Mouse (Mus musculus) intestine, embryonic 16.5 days (tissue): Measurements from ENCODE around the gene Xylt2. TPM values are rescaled to one million over a fixed set of nuclear protein-coding genes. Genes with fewer than 3 reads are reported as not detected.
"Not testable (repeated sequence)": the region's sequence is repeated elsewhere in the genome, so short reads cannot be mapped to it uniquely, and the experiment has no call there.

ENCODE experiments used
- ATAC-seq: fragments of 200-750 bp; cut with Nextera tagmentation; 2 replicates; pipeline ENCODE4 v1.8.0; 2017; ENCODE audit warnings: moderate TSS enrichment, moderate library complexity
- H3K27ac ChIP-seq: fragments of 300-500 bp; sonication (generic); 2 replicates; pipeline ENCODE4 v1.5.1; 2014; ENCODE audit warnings: mild to moderate bottlenecking, low read length
- H3K27me3 ChIP-seq: fragments of 300-500 bp; sonication (generic); replicated peaks from 2 replicates; pipeline ENCODE4 v1.6.1; 2014; ENCODE audit warnings: low read length, control low read depth, mixed read lengths; ENCODE audit not compliant: control insufficient read depth, insufficient read depth
- H3K36me3 ChIP-seq: fragments of 300-500 bp; sonication (generic); 2 replicates; pipeline ENCODE4 v1.6.1; 2014; ENCODE audit warnings: low read length, control low read depth; ENCODE audit not compliant: control insufficient read depth, insufficient read depth
- H3K4me1 ChIP-seq: fragments of 300-500 bp; sonication (generic); 2 replicates; pipeline ENCODE4 v1.6.1; 2014; ENCODE audit warnings: low read length, control low read depth, mixed read lengths; ENCODE audit not compliant: control insufficient read depth, insufficient read depth
- H3K4me2 ChIP-seq: fragments of 300-500 bp; sonication (generic); 2 replicates; pipeline ENCODE4 v1.6.1; 2014; ENCODE audit warnings: low read depth, low read length, control low read depth
- H3K4me3 ChIP-seq: fragments of 300-500 bp; sonication (generic); 2 replicates; pipeline ENCODE4 v1.5.1; 2014; ENCODE audit warnings: mild to moderate bottlenecking, low read length
- H3K9ac ChIP-seq: fragments of 300-500 bp; sonication (generic); 2 replicates; pipeline ENCODE4 v1.6.1; 2014; ENCODE audit warnings: low read depth, low read length
- H3K9me3 ChIP-seq: fragments of 300-500 bp; sonication (generic); 2 replicates; pipeline ENCODE4 v1.6.1; 2016; ENCODE audit warnings: low read length, control low read depth; ENCODE audit not compliant: control insufficient read depth
- WGBS: fragments of 180-500 bp; shearing (Covaris S2); extraction: QIAGEN DNeasy Blood & Tissue Kit; methylation state at CpG from one replicate; pipeline ENCODE4 v1.1.7; 2014; 5-methylcytosine and 5-hydroxymethylcytosine counted together
- polyA plus RNA-seq: library from polyadenylated mRNA; unstranded; fragments of >200 nt; fragmentation: Nextera tagmentation; extraction: Ambion mirVana; gene quantifications from 2 replicates; pipeline ENCODE4 v1.2.1, GENCODE M21; 2015

Xylt2 gene
- polyA plus RNA-seq, 1 experiment from 2014 or later, result 11.3 TPM

DNA sequence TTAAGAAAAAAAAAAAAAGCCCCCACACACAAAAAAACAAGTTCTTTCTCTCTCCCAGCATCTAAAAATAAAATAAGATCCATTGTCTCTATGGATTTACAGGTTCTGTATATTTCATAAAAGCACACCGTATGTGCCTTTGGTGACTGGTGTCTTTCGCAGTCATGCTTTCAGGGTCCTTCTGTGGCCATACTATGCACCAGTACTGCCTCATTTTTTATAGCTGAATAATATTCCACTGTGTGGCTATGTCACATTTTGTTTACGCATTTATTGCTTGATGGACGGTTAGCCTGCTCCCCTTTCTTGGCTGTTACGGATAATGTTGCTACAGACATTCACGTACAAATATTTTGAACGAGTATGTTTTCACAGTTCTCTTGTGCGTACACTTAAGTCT, 24.3 kb downstream of the Xylt2 start:
- no peaks in the 10 kb centered on the region for H3K4me1 ChIP-seq
- ATAC-seq, result no peak
- peak overlapping the region; percentile 65 for H3K4me3 ChIP-seq
- H3K9me3 ChIP-seq, result no peaks in the 10 kb centered on the region
- no peaks in the 10 kb centered on the region; the same call in 1 of the 2 replicates for H3K36me3 ChIP-seq
- H3K27me3 ChIP-seq, result no peaks in the 10 kb centered on the region
- no peak overlapping the region for H3K27ac ChIP-seq
- H3K9ac ChIP-seq, result peak overlapping the region; percentile 81; the same call in 1 of the 2 replicates
- peak overlapping the region; percentile 61 for H3K4me2 ChIP-seq
- 40% methylated on average over 8 of the region's 8 CpGs for WGBS

DNA sequence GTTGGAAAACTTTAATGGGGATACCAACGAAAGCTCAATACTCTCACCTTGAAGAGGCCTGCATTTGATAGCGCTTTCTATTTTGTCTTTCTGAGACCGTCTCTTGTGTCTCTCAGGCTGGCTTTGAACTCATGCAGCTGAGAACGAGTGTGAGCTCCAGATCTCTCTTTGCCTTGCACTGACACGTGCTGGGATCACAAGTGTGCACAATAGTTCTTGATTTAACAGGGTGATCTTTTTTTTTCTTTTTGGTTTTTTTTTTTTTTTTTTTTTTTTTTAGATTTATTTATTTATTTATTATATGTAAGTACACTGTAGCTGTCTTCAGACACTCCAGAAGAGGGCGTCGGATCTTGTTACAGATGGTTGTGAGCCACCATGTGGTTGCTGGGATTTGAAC, 26.1 kb downstream of the Xylt2 start:
- not testable (repeated sequence) for H3K4me2 ChIP-seq, ATAC-seq, H3K4me1 ChIP-seq, H3K27me3 ChIP-seq, H3K27ac ChIP-seq, H3K9me3 ChIP-seq, H3K9ac ChIP-seq, H3K36me3 ChIP-seq, H3K4me3 ChIP-seq
- WGBS, result 96% methylated on average over 5 of the region's 7 CpGs

DNA sequence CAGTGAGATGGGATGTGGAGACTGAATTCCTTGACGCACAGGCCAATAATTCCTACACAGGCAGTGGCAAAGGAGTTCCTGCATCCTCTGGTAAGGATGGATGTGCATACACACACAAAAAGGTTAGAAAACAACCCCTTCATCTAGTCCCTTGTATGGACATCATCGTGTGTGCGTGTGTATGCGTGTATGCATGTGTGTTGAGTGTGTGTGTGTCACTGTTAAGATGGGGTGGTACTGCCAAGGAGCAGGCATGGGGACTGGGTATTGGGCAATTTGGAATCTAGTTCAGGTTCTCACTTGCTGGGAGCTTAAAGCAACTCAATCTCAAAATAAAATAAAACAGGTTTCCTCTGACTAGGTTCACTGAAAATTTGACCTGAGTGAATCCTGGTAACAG, 30.9 kb downstream of the Xylt2 start:
- Histone ChIP-seq H3K4me1 (no peaks in the 10 kb centered on the region), H3K27ac (no peak overlapping the region), H3K36me3 (peaks cover 25% of the 10 kb centered on the region), H3K27me3 (no peaks in the 10 kb centered on the region), H3K9me3 (no peaks in the 10 kb centered on the region), H3K4me2 (no peak overlapping the region), H3K4me3 (no peak overlapping the region), H3K9ac (no peak overlapping the region)
- 96% methylated on average over 4 of the region's 4 CpGs for WGBS
- ATAC-seq, result no peak

DNA sequence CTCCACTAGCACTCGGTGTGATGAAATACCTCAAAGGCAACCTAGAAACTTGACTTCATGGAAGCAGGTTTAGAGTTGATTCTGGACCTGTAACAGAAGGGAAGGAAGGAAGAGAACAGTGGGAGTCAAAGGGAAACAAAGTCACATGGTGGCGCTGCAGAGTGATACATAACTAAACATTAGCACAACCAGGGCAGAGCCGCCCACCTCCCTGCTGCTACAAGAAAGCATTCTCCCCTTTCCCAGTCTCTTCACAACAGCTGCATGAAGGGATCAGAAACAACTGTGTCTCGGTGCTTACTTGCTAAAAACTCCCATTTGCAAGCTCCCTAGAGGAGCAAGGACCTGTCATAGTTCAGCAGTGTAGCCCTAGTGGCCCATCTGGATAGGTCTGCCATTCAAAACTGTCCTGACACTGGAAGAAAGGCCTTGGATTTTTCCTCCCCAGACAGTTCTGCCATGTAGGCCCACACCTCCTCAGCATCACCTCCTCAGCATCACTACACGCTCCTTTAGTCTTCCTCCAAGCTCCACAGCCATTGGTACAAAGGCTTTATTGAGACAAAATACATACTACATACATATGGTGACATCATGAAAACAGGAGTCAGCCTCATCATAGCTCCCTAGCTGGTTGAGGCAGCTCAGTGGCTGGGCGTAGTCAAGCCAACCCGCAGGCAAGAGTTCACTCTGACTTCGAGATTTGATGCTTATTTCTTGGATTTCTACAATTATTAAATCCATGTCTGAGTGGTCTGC, 32.7 kb downstream of the Xylt2 start:
- H3K36me3 ChIP-seq, result peaks cover 33% of the 10 kb centered on the region
- H3K4me1 ChIP-seq, result no peaks in the 10 kb centered on the region
- H3K4me3 ChIP-seq, result no peak overlapping the region

DNA sequence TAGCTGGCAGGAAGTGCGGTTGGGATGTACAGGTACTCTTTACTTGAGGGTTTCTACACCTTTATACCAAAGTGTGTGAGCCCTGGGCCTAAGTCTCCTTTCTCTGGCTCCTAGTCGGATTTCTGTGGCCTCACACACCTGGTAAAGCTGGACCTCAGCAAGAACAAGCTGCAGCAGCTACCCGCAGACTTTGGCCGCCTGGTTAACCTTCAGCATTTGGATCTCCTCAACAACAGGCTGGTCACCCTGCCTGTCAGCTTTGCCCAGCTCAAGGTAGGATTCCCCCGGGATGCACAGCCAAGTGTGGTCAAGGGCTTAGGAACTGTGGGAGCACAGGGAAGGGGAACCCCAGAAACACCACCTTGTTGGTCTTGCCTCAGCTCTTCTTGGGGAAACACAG, 42.9 kb downstream of the Xylt2 start:
- Histone ChIP-seq H3K9ac (no peak overlapping the region), H3K27ac (no peak overlapping the region), H3K4me3 (no peak overlapping the region), H3K4me1 (peaks cover 16% of the 10 kb centered on the region; the same call in 1 of the 2 replicates), H3K36me3 (peaks cover 41% of the 10 kb centered on the region), H3K27me3 (no peaks in the 10 kb centered on the region), H3K9me3 (no peaks in the 10 kb centered on the region), H3K4me2 (no peak overlapping the region)
- no peak for ATAC-seq
- WGBS, result 89% methylated on average over 5 of the region's 5 CpGs

More for the DNA sequence above, 32.7 kb downstream of the Xylt2 start:
- 85% methylated on average over 8 of the region's 8 CpGs for WGBS
- no peaks in the 10 kb centered on the region for H3K27me3 ChIP-seq
- no peak overlapping the region for H3K9ac ChIP-seq
- no peak overlapping the region for H3K27ac ChIP-seq
- no peaks in the 10 kb centered on the region for H3K9me3 ChIP-seq
- ATAC-seq, result no peak
- no peak overlapping the region for H3K4me2 ChIP-seq

DNA sequence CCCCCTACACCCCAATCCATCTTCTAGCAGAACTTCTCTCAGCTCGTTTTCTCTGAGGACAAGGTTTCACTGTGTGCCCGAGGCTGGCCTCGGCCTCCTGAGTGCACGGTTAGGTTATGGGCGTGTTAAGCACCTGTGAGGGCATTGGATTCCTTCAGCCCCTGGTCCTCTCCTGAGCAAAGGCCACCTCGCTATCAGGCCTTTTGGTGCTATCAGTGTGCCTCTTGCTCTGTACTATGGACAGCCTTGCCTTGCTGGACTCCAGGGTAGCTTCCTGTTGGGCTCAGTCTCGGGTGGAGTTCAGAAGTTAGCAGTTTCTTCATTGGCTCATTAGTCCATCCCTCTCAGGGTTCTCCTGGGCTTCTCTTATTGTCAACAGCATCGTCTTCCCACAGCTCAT, 44.3 kb downstream of the Xylt2 start:
- ATAC-seq, result peak; percentile 87
- Histone ChIP-seq H3K36me3 (peaks cover 30% of the 10 kb centered on the region), H3K27me3 (no peaks in the 10 kb centered on the region), H3K27ac (peak overlapping the region; percentile 73; the same call in 1 of the 2 replicates), H3K4me2 (no peak overlapping the region), H3K4me3 (no peak overlapping the region), H3K4me1 (peaks cover 16% of the 10 kb centered on the region; the same call in 1 of the 2 replicates), H3K9ac (no peak overlapping the region), H3K9me3 (no peaks in the 10 kb centered on the region)
- 67% methylated on average over 8 of the region's 8 CpGs for WGBS

DNA sequence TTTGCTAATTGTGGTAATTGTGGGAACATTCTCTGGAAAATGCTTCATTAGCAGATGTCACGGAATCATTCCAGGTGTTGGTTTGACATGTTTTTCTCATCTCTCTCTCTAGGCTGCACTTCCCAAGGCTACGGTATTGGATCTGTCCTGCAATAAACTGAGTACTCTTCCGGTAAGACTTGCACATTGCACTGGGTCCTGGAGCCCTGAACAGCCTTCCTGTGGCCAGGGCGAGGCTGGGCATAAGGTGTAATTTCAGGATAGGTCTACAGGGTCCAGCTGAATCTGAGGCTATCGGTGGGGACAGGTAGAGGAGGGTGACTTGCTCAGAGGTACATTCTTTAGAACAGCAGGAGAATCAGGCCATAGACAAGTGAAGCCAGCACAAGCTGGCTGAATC, 45.3 kb downstream of the Xylt2 start:
- no peak for ATAC-seq
- 75% methylated on average over 5 of the region's 5 CpGs for WGBS
- Histone ChIP-seq H3K36me3 (peaks cover 25% of the 10 kb centered on the region), H3K4me2 (0 out of 2 replicates have a peak overlapping the region, but pooled peaks have one; percentile 73), H3K4me3 (no peak overlapping the region), H3K9me3 (no peaks in the 10 kb centered on the region), H3K4me1 (peaks cover 16% of the 10 kb centered on the region; the same call in 1 of the 2 replicates), H3K27me3 (no peaks in the 10 kb centered on the region), H3K9ac (no peak overlapping the region), H3K27ac (peak overlapping the region; percentile 28)

DNA sequence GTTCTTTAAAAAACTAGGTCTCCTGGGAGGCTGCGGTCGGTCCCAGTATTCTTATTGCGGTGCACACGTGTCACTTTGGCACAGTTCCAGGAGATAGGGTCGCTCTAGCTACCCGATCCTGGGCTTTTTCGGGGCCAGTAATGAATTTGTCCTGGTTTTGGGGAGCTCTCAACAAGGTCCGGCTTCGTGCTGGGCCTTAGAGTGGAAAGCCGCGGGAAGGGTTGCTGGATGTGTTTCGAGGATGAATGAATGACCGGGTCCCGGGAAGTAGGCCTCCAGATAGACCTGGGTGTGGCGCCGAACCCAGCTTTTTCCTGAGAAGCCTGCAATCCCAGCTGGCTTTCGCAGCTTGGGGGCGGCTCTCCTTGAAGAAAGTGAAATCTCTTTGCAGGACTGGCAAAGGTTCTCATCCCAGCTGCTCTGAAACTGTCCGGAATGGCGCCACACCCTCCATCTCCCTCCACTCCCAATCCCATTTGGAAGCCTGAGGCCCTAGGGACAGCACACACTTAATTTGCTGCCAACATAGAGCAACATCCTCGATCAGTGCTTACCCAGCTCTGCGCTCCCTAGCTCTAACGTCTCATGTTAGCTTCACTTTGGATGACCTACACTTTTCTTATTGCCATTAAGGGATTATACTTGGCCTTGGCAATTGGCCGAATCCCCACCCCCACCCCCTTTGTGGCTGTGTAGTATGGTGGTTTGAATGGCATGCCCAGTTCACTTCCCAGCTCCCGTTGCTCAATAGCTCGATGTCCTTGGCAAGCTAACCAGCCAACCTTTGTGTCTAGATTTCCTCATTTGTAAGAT, 46.9 kb downstream of the Xylt2 start:
- H3K4me1 ChIP-seq, result peaks cover 16% of the 10 kb centered on the region; the same call in 1 of the 2 replicates
- no peaks in the 10 kb centered on the region for H3K27me3 ChIP-seq
- ATAC-seq, result peak; percentile 31
- H3K4me3 ChIP-seq, result peak overlapping the region; percentile 92
- H3K27ac ChIP-seq, result peak overlapping the region; percentile 90
- H3K36me3 ChIP-seq, result peaks cover 10% of the 10 kb centered on the region
- peak overlapping the region; percentile 73 for H3K4me2 ChIP-seq
- H3K9ac ChIP-seq, result peak overlapping the region; percentile 91
- H3K9me3 ChIP-seq, result no peaks in the 10 kb centered on the region
- 8% methylated on average over 26 of the region's 26 CpGs for WGBS

DNA sequence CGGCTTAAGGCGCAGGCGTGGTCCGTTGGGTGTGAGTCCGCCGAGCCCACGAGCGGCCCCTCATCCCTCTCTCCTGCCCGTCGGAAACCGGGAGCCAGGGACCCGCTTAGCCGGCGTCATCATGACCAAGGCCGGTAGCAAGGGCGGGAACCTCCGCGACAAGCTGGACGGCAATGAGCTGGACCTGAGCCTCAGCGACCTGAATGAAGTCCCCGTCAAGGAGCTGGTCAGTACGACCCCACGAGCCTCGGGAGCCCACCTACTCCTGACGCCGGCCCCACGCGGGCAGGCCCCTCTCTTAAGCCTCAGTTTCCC, 47.5 kb downstream of the Xylt2 start:
- peak; percentile 55 for ATAC-seq
- WGBS, result under 1% methylated on average over 28 of the region's 28 CpGs
- Histone ChIP-seq H3K4me2 (peak overlapping the region; percentile 73), H3K9me3 (no peaks in the 10 kb centered on the region), H3K27me3 (no peaks in the 10 kb centered on the region), H3K27ac (peak overlapping the region; percentile 90), H3K9ac (peak overlapping the region; percentile 91), H3K4me3 (peak overlapping the region; percentile 92), H3K36me3 (0 out of 2 replicates have a peak, but pooled peaks cover 5% of the 10 kb centered on the region), H3K4me1 (peaks cover 16% of the 10 kb centered on the region; the same call in 1 of the 2 replicates)
